Mouse (Mus musculus) frontal cortex, postnatal 14 days (tissue): ENCODE data around the gene Trim50.
"Not testable (repeated sequence)": the region's sequence is repeated elsewhere in the genome, so short reads cannot be mapped to it uniquely, and the experiment has no call there.

Experiments used
- DNase-seq, 2 experiments: peaks; one replicate each; pipeline ENCODE4 v3.0.0; 2022; ENCODE audit warnings: low spot score in 2 of 2

The Trim50 gene

GRCm38 (mm10) chr5:135369196-135369595 is 16.1 kb downstream of the Trim50 start:
- DNase-seq: not testable (repeated sequence)

DNA sequence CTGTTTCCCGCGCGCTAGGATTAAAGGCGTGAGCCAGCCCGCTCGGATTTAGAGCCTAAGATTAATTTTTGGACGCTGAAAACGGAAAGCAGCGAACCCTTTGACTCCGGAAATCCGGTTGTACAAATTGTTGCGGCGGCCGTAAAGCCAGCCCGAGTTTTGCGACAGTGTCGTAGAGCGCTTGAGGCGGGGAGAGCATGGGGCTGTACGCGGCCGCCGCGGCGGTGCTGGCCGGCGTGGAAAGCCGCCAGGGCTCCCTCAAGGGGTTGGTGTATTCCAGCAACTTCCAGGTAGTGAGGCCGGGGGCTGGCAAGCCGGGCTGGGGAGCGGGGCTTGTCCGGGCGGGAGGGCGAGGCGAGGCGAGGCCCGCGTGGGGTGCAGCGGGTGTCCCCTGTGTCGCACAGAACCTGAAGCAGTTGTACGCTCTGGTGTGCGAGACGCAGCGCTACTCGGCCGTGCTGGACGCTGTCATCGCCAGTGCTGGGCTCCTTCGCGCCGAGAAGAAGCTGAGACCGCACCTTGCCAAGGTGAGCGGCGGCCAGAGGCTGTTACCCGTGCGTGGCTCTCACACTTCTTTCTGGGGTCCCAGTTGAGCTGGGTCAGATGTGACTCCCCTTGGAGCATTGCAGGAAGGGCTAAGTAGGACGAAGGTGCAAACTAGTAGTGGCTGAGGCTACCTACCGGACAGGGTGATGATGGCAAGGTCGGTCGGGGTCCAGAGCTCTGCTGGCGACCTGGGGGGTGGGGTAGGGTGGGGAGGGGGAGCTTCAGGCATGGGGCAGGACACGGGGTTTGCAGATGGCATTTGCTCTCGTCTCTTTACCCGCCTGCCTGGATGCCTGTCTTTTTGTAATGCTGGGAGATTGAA is 16.9 kb downstream of the Trim50 start, which contains the start of gene Nsun5:
Nsun5 (plus strand) TSS at position 167 of the 868 bp plus-strand sequence.
- peak; percentile 88 to 95 for DNase-seq

- no peak for DNase-seq
Measured at GRCm38 (mm10) chr5:135371195-135371594, 18.1 kb downstream of the Trim50 start.

DNA sequence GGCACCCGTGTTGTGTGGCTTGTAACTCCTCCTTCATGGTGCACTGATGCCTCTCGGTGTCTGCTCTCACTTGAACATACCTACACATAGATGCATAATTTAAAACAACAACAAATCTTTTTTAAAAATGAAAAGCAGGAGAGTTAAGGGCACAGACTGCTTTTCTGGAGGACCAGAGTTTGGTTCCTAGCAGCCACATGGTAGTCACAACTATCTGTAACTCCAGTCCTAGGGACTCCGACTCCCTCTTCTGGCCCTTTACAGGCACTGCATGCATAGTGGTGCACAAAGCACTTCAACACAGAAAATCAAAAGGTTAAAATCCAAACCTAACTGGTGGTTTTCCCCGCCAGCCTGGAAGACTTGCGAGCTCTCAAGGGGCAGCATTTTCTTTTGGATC is 20.5 kb downstream of the Trim50 start:
- no peak for DNase-seq

DNA sequence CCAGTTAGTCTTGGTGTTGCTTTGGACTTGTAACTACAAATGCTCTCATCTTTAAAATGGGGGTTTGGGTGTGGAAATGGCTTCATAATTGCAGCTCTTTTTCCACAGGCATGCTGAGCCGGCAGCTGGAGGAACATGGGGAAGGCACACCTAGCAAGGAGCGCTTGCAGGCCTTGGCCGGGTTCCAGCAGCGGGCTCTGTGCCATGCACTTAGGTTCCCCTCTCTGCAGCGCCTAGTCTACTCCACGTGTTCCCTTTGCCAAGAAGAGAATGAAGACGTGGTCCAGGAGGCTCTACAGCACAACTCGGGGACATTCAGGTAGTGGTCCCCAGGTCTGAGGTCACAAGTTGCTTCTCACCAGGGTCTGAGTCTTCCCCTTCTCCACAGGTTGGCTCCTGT is 22.1 kb downstream of the Trim50 start:
- no peak for DNase-seq

GRCm38 (mm10) chr5:135376341-135376740 is 23.2 kb downstream of the Trim50 start:
- DNase-seq: no peak

- no peak for DNase-seq
Measured at GRCm38 (mm10) chr5:135380681-135381080, 27.6 kb downstream of the Trim50 start.

DNA sequence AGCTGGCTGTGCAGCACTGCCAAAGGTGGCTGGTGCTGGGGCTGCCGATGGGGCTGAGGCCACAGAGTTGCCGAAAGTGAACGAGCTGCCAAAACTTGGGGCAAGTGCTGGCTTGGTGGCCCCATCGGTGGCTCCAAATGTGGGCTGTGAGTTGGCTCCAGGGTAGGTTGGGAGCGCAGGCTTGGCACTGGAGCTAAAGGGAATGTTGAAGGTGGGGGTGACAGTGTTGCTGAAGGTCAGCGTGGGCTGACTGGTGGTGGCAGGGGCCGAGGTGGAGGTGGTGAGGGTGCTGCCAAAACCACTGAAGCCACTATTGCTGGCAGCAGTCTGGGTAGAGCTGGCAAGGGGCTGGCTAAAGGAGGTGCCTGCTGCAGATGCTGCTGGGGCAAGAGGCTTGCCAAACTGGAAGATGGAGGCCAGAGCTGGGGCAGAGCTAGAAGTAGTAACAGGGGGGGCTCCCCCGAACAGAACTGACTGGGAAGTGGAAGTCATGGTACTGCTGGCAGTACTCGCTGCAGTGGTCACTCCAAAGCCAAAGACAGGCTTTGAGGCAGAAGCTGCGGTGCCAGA is 28.3 kb downstream of the Trim50 start:
- DNase-seq: no peak

GRCm38 (mm10) chr5:135382746-135383145 is 29.7 kb downstream of the Trim50 start:
- DNase-seq: no peak

- no peak for DNase-seq
Measured at GRCm38 (mm10) chr5:135383771-135384170, 30.7 kb downstream of the Trim50 start.

- peak; percentile 62 to 76 for DNase-seq
Measured at GRCm38 (mm10) chr5:135394004-135394823, 41.1 kb downstream of the Trim50 start, which contains the start of gene Pom121. Gene Pom121 (minus strand): TSS chr5:135394546.

DNA sequence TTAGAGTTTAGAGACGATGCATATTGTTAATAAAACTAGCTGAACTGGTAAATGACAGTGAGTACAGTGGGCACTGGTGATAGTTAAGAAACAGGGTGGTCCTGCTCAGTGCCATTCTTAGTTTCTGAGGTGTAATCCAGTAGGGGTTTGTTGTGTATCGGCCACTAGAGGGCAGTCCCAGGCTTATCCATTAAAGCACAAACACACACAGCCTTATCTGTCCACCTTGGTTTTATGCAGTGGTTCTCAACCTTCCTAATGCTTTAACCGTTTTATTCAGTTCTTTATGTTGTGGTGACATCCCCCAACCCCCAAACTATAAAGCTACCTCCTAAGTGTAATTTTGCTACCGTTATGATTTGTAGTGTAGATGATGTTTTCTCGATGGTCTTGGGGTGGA is 42.7 kb downstream of the Trim50 start:
- no peak for DNase-seq

- no peak for DNase-seq
Measured at GRCm38 (mm10) chr5:135399382-135399781, 46.3 kb downstream of the Trim50 start.

DNA sequence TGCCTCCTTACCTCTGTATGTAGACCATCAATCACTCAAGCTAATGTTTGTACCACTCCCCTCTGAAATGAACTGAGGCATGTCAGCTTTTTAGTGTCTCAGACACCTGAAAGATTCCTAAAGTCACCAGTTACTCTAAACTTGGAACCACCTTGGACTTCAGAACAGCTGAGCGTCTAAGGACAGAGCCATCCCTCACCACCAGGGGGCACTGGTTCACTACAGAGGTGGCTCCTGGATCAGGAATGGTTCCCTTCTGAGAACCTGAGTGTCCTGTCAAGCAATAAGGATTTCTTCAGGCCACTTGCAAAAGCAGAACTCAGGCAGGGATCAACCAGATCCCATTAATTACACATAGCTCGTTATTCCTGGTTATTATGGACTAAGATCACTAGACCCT is 47.1 kb downstream of the Trim50 start:
- peak in 1 of 2 experiments; percentile 79 for DNase-seq

- peak; percentile 54 to 68 for DNase-seq
Measured at GRCm38 (mm10) chr5:135404623-135405022, 51.5 kb downstream of the Trim50 start.

DNA sequence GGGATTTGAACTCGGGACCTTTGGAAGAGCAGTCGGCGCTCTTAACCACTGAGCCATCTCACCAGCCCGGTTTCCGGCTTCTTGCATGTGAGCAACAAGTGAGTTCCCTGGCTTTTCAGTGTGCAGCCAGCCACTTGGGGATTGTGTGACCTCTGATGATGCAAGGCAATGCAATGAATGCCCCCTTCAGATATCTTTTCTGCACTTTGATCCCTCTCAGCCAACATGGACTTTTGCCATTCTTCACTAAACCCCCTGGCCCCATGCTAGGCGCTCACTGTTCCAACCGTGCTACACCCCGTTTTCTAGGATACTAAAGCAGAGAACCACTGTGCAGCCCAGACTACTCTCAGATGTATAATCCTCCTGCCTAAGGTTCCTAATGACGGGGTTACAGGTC is 52.3 kb downstream of the Trim50 start:
- DNase-seq: no peak

DNA sequence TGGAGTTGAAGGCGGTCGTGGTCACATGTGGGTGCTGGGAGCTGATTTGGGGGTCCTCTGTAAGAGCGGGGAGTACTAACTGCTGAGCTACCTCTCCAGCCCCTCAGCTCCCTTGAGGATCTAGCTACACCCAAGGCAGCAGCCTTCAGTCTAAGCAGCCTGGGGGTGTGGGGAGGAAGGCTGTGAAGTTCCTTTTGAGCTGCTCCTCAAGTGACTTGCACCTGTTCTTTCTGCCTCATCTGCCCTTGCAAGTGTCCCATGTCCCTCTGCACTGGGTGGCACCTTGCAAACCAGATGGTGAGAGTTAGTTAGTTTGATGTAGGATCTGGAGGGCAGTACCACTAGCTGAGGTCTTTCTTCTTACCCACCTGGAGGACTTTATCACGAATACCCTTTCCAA is 55.0 kb downstream of the Trim50 start:
- DNase-seq: no peak

DNA sequence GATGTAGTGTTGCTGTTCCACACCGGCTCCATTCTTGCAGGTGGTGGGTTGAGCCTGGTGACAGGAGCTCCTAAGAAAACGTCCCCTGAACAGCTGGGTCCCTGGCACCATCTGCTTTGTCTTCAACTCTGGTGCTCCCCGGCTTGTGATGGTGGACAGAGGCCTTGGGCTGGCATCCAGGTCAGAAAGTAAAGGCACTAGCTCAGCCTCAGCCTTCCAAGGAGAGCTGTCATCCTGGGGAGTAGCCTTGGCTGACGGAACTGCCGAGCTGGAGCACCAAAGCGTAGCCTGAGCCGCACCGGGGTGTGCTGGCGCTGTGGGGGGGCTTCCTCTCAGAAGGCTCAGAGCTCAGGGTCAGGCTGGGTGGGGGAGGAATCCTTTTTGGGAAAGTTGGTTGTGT is 57.2 kb downstream of the Trim50 start:
- no peak for DNase-seq
